Mouse (Mus musculus) midbrain, embryonic 16.5 days (tissue): ENCODE data around the gene Anp32b. TPM values are rescaled to one million over a fixed set of nuclear protein-coding genes. Genes with fewer than 3 reads are reported as not detected.
A peak's percentile ranks its signal among the peaks of the same experiment; 100 is the strongest.

Experiments used
- ATAC-seq: fragments of 200-750 bp; cut with Nextera tagmentation; 2 replicates; pipeline ENCODE4 v1.8.0; 2017; ENCODE audit warnings: moderate TSS enrichment
- H3K27ac ChIP-seq: fragments of 300-500 bp; sonication (generic); 2 replicates; pipeline ENCODE4 v1.5.1; 2014; ENCODE audit warnings: mild to moderate bottlenecking, low read length, mixed read lengths
- H3K27me3 ChIP-seq: fragments of 300-500 bp; sonication (generic); 2 replicates; pipeline ENCODE4 v1.6.1; 2014; ENCODE audit warnings: low read depth, low read length, mixed read lengths; ENCODE audit not compliant: control insufficient read depth, insufficient read depth
- H3K36me3 ChIP-seq: fragments of 300-500 bp; sonication (generic); 2 replicates; pipeline ENCODE4 v1.6.1; 2014; ENCODE audit warnings: mild to moderate bottlenecking, low read length, moderate library complexity, mixed read lengths; ENCODE audit not compliant: control insufficient read depth, insufficient read depth
- H3K4me1 ChIP-seq: fragments of 300-500 bp; sonication (generic); 2 replicates; pipeline ENCODE4 v1.6.1; 2014; ENCODE audit warnings: mild to moderate bottlenecking, low read length, mixed read lengths; ENCODE audit not compliant: control insufficient read depth, insufficient read depth
- H3K4me2 ChIP-seq: fragments of 300-500 bp; sonication (generic); 2 replicates; pipeline ENCODE4 v1.6.1; 2014; ENCODE audit warnings: mild to moderate bottlenecking, low read length, mixed read lengths
- H3K4me3 ChIP-seq: fragments of 300-500 bp; sonication (generic); 2 replicates; pipeline ENCODE4 v1.5.1; 2014; ENCODE audit warnings: low read depth, mild to moderate bottlenecking, low read length, moderate library complexity, mixed read lengths
- H3K9ac ChIP-seq: fragments of 300-500 bp; sonication (generic); 2 replicates; pipeline ENCODE4 v1.6.1; 2014; ENCODE audit warnings: low read depth, low read length, mixed read lengths
- H3K9me3 ChIP-seq: fragments of 300-500 bp; sonication (generic); replicated peaks from 2 replicates; pipeline ENCODE4 v1.6.1; 2014; ENCODE audit warnings: mild to moderate bottlenecking, low read length, mixed read lengths; ENCODE audit not compliant: control insufficient read depth, poor library complexity, severe bottlenecking
- WGBS: fragments of 180-500 bp; shearing (Covaris S2); extraction: QIAGEN DNeasy Blood & Tissue Kit; methylation state at CpG from one replicate; pipeline ENCODE4 v1.1.7; 2014; 5-methylcytosine and 5-hydroxymethylcytosine counted together
- polyA plus RNA-seq: library from polyadenylated mRNA; unstranded; fragments of >200 nt; fragmentation: Nextera tagmentation; extraction: Ambion mirVana; gene quantifications from 2 replicates; pipeline ENCODE4 v1.2.1, GENCODE M21; 2015

The Anp32b gene
- polyA plus RNA-seq, 1 experiment from 2014 or later: 62.6 TPM

GRCm38 (mm10) chr4:46495543-46495942, 44.8 kb downstream of the Anp32b start:
- no peak overlapping the region for H3K4me2 ChIP-seq
- no peak for ATAC-seq
- no peaks in the 10 kb centered on the region for H3K27me3 ChIP-seq
- no peaks in the 10 kb centered on the region for H3K4me1 ChIP-seq
- 92% methylated on average over 12 of the region's 12 CpGs for WGBS
- peaks cover 17% of the 10 kb centered on the region; the same call in 1 of the 2 replicates for H3K36me3 ChIP-seq
- no peak overlapping the region for H3K9ac ChIP-seq
- no peak overlapping the region for H3K27ac ChIP-seq
- H3K4me3 ChIP-seq: no peak overlapping the region
- no peaks in the 10 kb centered on the region for H3K9me3 ChIP-seq

- no peak for ATAC-seq
- Histone ChIP-seq H3K36me3 (peaks cover 24% of the 10 kb centered on the region), H3K4me1 (no peaks in the 10 kb centered on the region), H3K4me3 (no peak overlapping the region), H3K27ac (no peak overlapping the region), H3K27me3 (no peaks in the 10 kb centered on the region), H3K9ac (no peak overlapping the region), H3K9me3 (no peaks in the 10 kb centered on the region), H3K4me2 (no peak overlapping the region)
- 45% methylated on average over 4 of the region's 4 CpGs for WGBS
Measured at GRCm38 (mm10) chr4:46497286-46497892, 46.7 kb downstream of the Anp32b start.

- Histone ChIP-seq H3K4me1 (no peaks in the 10 kb centered on the region), H3K9ac (no peak overlapping the region), H3K27me3 (no peaks in the 10 kb centered on the region), H3K9me3 (no peaks in the 10 kb centered on the region), H3K27ac (no peak overlapping the region), H3K4me3 (no peak overlapping the region), H3K36me3 (peaks cover 28% of the 10 kb centered on the region), H3K4me2 (no peak overlapping the region)
- ATAC-seq: no peak
- 77% methylated on average over 3 of the region's 3 CpGs for WGBS
Measured at GRCm38 (mm10) chr4:46498511-46498910, 47.8 kb downstream of the Anp32b start.

- peaks cover 25% of the 10 kb centered on the region for H3K36me3 ChIP-seq
- ATAC-seq: no peak
- WGBS: 13% methylated on average over 4 of the region's 4 CpGs
- H3K4me2 ChIP-seq: no peak overlapping the region
- no peak overlapping the region for H3K4me3 ChIP-seq
- no peaks in the 10 kb centered on the region for H3K4me1 ChIP-seq
- no peaks in the 10 kb centered on the region for H3K27me3 ChIP-seq
- no peak overlapping the region for H3K9ac ChIP-seq
- no peak overlapping the region for H3K27ac ChIP-seq
- no peaks in the 10 kb centered on the region for H3K9me3 ChIP-seq
Measured at GRCm38 (mm10) chr4:46498976-46499375, 48.3 kb downstream of the Anp32b start.

- Histone ChIP-seq H3K9ac (no peak overlapping the region), H3K27ac (no peak overlapping the region), H3K4me3 (no peak overlapping the region), H3K36me3 (peaks cover 23% of the 10 kb centered on the region), H3K4me1 (peaks cover 7% of the 10 kb centered on the region), H3K9me3 (no peaks in the 10 kb centered on the region), H3K27me3 (no peaks in the 10 kb centered on the region), H3K4me2 (no peak overlapping the region)
- 71% methylated on average over 16 of the region's 16 CpGs for WGBS
- no peak for ATAC-seq
Measured at GRCm38 (mm10) chr4:46502606-46503502, 52.2 kb downstream of the Anp32b start.

DNA sequence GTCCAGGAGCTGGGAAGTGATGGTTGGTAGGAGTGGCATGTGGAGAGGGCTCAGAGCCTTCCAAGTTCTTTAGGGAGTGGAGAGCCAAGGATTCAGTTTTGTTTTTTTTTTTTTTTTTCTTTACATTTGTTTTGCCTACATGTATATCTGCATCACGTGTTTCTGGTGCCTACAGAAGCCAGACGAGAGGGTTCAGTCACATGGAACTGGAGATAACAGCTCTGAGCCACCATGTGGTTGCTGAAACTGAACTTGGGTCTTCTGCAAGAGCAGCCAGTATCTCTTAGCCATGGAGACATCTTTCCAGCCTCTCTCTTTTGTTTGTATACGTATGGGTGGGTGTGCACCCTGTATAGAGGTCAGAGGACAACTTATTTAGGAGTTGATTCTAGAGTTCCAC, 53.2 kb downstream of the Anp32b start:
- peaks cover 23% of the 10 kb centered on the region for H3K36me3 ChIP-seq
- H3K27ac ChIP-seq: no peak overlapping the region
- no peak overlapping the region for H3K4me3 ChIP-seq
- no peaks in the 10 kb centered on the region for H3K9me3 ChIP-seq
- ATAC-seq: no peak
- no peak overlapping the region for H3K9ac ChIP-seq
- 82% methylated on average over 3 of the region's 3 CpGs for WGBS
- H3K4me1 ChIP-seq: peaks cover 7% of the 10 kb centered on the region
- no peak overlapping the region for H3K4me2 ChIP-seq
- no peaks in the 10 kb centered on the region for H3K27me3 ChIP-seq

DNA sequence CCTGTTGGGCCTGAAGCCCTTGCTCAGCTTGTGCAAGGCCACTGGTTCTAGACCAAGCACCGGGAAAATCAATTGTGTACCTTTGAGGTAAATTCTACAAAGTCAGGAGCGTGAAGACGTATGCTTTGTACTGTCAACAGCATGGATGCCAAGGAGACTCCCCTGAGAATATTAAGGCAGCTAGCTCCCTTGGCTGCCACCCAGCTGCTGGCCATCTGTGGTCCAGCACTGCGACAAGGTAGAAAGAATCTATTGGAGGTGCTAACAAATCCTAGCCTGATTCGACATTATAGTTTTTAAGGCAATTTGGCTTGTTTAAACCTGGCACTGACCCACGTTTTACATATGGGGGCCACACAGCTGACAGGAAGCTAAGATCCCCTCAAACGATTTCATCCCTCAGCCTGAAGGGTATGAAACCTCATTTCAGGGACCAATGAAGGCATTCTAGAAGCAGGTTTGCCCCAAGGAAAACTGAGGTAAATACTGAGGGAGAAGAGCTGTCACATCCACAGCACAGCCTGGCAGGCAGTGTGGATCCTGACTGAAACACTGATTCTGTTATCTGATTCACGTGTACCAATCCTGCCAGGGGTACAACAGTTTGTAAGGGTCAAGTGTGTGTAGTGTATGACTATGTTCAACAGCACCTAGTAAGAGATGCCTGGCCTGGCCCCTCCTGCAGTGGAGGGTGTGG, 54.8 kb downstream of the Anp32b start:
- Histone ChIP-seq H3K4me1 (peaks cover 7% of the 10 kb centered on the region), H3K36me3 (peaks cover 15% of the 10 kb centered on the region), H3K27ac (no peak overlapping the region), H3K27me3 (no peaks in the 10 kb centered on the region), H3K4me3 (no peak overlapping the region), H3K4me2 (no peak overlapping the region), H3K9ac (no peak overlapping the region), H3K9me3 (no peaks in the 10 kb centered on the region)
- ATAC-seq: no peak
- WGBS: 70% methylated on average over 8 of the region's 8 CpGs

GRCm38 (mm10) chr4:46506801-46507610, 56.3 kb downstream of the Anp32b start:
- Histone ChIP-seq H3K27ac (peak overlapping the region; percentile 82), H3K4me1 (peaks cover 7% of the 10 kb centered on the region), H3K36me3 (peaks cover 8% of the 10 kb centered on the region; the same call in 1 of the 2 replicates), H3K4me2 (peak overlapping the region; percentile 61), H3K4me3 (peak overlapping the region; percentile 73), H3K9ac (peak overlapping the region; percentile 87), H3K27me3 (no peaks in the 10 kb centered on the region), H3K9me3 (no peaks in the 10 kb centered on the region)
- peak; percentile 97 for ATAC-seq
- under 1% methylated on average over 86 of the region's 94 CpGs for WGBS
